Mouse (Mus musculus): ENCODE results near the gene Gprc5a.

Gene Gprc5a

DNA sequence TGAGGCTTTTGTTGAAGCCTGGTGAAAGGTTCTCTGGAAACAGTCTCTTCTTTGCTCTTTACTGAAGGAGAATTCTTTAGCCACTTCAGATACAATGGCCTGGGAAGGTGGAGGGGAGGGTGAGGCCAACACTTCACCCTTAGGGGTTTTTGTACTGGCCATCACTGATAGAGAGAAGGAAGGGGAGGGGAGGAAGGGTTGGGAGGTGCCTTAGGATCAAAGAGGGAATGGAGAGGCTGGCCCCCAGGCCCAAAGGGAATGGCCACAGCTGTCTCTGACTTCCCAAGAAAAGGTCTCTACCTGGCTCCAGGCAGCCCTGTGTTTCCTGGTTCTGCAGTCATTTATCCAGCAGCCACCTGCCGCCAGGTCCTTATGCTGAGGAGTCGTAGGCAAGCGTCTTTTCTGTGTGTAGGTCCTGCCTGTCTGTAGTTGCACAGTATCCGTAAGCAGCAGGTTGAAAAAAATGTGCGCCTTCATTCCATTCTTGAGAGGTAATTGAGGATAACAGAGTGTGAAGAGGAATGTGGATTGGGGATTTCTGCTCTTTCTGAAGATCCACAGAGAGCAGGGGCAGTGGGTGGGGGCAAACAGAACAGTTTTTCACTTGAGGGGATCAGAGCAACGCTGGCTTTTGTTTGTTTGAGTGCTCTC is 1.5 kb downstream of the Gprc5a start:
- in situ Hi-C loops (cut with MboI; ENCODE audit: low pct_unique_long_range_greater_than_20kb in 1 of 2, low sequenced_read_pairs in 2 of 2, unreplicated experiment in 1 of 2) = no loop called here

DNA sequence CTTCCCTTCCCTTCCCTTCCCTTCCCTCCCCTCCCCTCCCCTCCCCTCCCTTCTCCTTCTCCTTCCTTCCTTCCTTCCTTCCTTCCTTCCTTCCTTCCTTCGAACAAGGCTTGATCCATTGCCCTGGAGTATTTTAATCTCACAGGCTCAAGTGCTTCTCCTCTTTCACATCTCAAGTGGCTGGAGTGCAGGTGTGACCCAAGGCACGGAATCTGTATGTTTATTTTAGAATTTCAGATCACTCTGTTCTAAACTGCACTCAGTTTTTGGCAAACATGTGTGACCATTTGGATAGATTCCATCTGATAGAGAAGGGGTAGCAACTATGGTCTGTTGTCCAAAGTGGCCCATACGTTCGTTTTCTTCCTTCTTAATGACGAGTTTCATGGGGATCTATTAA is 2.8 kb downstream of the Gprc5a start:
- in situ Hi-C loops (cut with MboI; ENCODE audit: low pct_unique_long_range_greater_than_20kb in 1 of 2, low sequenced_read_pairs in 2 of 2, unreplicated experiment in 1 of 2) = no loop called here

DNA sequence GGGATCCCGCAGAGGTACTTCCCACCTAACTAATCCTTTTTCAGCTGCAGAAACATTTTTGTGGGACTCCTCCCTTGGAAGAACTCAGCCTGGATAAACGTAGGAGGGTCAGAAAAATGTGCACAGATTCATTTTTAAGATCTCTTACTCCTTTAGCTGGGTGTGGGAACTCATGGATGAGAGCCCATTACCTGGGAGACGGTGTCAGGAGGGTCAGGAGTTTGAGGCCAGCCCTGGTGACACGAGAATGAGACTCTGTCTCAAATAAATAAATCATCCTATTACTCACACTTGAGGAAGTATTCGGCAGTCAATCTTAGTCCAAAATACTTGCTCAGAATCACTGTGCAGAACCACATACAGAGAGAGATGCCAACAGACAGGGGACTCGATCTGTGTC is 4.4 kb downstream of the Gprc5a start:
- in situ Hi-C loops (cut with MboI; ENCODE audit: low pct_unique_long_range_greater_than_20kb in 1 of 2, low sequenced_read_pairs in 2 of 2, unreplicated experiment in 1 of 2) = loop anchor here (5.0 to 10.0 kb wide), 2 partner anchors 33 to 45 kb away; no protein-coding TSS in a partner anchor

DNA sequence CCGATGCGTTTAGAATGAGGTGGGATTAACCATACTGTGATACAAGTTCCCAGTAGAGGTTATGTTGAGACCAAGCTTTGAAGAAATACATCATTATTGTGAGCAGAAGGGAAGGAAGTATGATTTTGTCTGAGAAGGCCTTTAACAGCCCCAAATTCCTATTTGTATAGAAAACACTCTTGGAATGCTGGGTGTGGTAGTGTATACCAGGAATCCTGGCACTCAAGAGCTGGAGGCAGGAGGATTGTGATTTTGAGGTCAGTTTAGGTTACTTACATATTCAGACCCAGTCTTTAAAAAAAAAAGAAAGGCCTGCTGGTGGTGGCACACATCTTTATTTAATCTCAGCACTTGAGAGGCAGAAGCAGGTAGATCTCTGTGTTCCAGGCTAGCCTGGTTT is 4.9 kb downstream of the Gprc5a start:
- in situ Hi-C loops (cut with MboI; ENCODE audit: low pct_unique_long_range_greater_than_20kb in 1 of 2, low sequenced_read_pairs in 2 of 2, unreplicated experiment in 1 of 2) = loop anchor here (5.0 to 10.0 kb wide), 2 partner anchors 33 to 46 kb away; no protein-coding TSS in a partner anchor

DNA sequence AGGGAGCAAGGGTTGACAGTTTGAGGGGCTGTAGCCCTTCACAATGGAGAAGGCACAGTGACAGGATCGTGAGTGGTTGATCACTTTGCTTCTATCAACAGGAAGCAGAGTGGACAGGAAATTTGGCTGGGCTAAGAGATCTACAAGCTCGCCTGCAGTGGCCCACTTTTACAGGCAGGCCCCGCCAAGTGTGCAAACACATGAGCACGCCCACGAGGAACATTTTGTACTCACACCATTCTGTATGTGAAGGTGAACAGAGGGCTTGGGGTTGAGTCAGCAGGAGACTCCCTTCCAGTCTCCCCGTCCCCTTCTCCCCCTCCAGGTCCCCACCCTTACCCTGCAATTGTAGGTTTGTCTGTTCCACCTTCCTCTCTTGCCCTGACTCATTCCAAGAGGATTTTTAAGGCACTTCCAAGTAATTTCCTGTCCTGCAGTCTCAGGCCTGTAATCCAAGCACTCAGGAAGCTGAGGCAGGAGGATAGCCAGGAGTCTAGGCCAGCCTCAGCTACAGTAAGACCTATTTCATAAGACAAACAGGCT is 9.0 kb downstream of the Gprc5a start:
- in situ Hi-C loops (cut with MboI; ENCODE audit: low pct_unique_long_range_greater_than_20kb in 1 of 2, low sequenced_read_pairs in 2 of 2, unreplicated experiment in 1 of 2) = loop anchor here (5.0 to 10.0 kb wide), 2 partner anchors 37 to 50 kb away; no protein-coding TSS in a partner anchor

DNA sequence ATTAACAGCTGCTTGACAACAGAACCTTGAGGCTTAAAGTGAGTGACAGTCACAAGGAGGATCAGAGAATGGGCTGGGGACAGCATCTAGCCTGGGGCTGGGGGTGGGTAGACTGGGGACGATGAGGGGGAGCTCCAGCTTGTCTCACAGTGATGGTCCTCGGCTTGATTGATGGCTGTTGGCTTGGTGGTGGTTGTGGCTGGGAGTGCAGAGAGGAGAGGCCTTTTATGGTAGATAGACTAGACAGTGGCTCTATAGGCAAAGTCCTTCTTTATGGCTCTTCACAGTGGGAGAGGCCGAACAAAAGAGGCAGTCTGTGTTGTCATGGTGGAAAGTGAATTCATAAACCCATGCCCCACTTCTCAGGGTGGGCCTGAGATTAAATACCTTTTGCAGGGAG is 10.8 kb downstream of the Gprc5a start:
- in situ Hi-C loops (cut with MboI; ENCODE audit: low pct_unique_long_range_greater_than_20kb in 1 of 2, low sequenced_read_pairs in 2 of 2, unreplicated experiment in 1 of 2) = loop anchor here in 1 of 2 experiments (10.0 kb wide), 1 partner anchor 51 kb away; no protein-coding TSS in a partner anchor

DNA sequence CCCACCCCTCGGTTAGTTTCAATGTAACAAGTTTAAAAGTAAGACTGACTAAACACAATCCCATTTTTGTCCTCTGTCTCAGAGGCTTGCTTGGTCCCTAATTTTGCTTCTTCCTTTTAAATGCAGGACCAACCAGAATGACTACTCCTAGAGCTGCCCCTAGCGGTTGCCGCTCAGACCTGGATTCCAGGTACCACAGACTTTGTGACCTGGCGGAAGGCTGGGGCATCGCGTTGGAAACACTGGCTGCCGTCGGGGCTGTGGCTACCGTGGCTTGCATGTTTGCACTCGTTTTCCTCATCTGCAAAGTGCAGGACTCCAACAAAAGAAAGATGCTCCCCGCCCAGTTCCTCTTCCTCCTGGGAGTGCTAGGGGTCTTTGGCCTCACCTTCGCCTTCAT is 13.0 kb downstream of the Gprc5a start:
- in situ Hi-C loops (cut with MboI; ENCODE audit: low pct_unique_long_range_greater_than_20kb in 1 of 2, low sequenced_read_pairs in 2 of 2, unreplicated experiment in 1 of 2) = loop anchor here in 1 of 2 experiments (10.0 kb wide), 1 partner anchor 54 kb away; no protein-coding TSS in a partner anchor

DNA sequence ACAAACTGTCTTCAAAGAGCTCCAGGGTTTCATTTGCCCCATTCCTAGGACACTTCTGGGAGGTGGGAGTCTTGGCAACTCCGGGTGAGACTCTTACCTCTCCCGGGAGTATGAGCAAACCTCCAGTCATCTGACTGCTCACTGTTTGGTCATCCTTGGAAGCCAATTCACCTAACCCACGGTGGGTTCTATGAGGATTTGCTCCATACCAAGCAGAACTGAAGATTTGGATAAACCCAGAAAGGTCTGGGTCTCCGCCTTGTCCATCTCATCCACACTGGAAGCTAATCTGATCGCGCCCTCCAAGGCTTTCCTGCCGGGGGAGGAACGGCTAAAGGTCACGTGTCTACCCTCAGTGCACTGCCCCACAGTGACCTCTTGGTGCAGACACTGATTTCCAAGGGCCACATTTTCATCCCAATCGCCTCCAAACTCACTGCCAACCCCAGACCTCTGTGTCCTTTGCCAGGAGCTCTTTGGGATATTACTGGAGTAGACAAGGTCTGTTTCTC is 18.6 kb downstream of the Gprc5a start:
- in situ Hi-C loops (cut with MboI; ENCODE audit: low pct_unique_long_range_greater_than_20kb in 1 of 2, low sequenced_read_pairs in 2 of 2, unreplicated experiment in 1 of 2) = no loop called here

DNA sequence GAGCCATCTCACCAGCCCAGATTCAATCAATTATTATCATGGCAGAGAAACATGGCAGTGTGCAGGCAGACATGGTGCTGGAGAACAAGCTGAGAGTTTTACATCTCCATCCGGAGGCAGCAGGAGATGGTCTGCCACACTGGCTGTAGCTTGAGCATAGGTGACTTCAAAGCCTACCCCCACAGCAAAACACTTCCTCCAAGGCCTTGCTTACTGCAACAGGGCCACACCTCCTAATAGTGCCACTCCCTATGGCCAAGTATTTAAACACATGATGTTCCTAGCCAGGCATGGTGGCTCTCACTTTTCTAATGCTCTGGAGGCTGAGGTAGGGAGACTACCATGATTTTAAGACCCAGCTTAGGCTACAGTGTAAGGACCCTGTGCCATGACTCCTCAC is 20.3 kb downstream of the Gprc5a start:
- in situ Hi-C loops (cut with MboI; ENCODE audit: low pct_unique_long_range_greater_than_20kb in 1 of 2, low sequenced_read_pairs in 2 of 2, unreplicated experiment in 1 of 2) = loop anchor here in 1 of 2 experiments (5.0 kb wide), 1 partner anchor 62 kb away; no protein-coding TSS in a partner anchor

DNA sequence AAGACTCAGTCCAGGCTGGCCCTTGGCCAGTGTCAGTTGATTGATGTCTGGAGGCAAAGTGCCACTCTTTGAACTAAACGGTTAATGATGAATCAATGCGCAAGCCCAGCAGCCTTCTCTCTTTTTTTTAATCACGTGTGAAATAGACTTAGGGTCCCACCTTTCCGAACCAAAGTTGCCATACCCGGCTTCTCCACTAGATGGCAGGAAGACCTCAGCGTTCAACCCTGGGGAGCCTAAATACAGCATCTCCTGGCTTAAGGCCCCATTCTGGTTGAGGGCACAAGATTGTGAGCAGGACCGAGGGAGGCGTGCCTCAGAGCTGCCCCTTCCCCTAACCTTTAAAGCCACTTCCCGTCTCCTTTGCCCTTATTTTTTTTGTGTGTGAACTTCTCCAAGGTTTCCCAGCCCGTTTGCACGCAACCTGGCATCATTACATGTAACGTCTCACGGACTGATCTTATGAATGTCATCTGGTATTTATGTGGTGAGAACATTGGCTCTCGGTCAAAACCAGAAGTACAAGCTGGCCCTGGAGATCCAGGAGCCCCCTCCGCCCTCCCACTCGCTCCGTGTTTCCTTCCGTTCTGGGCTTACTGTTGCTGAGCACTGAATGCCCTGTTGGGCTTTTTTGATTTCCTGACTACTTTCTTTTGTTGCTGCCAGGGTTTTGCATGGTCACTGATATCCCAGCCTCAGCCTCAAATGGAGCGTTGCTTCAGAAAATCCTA is 22.4 kb downstream of the Gprc5a start:
- in situ Hi-C loops (cut with MboI; ENCODE audit: low pct_unique_long_range_greater_than_20kb in 1 of 2, low sequenced_read_pairs in 2 of 2, unreplicated experiment in 1 of 2) = loop anchor here in 1 of 2 experiments (5.0 kb wide), 1 partner anchor 59 kb away; no protein-coding TSS in a partner anchor

DNA sequence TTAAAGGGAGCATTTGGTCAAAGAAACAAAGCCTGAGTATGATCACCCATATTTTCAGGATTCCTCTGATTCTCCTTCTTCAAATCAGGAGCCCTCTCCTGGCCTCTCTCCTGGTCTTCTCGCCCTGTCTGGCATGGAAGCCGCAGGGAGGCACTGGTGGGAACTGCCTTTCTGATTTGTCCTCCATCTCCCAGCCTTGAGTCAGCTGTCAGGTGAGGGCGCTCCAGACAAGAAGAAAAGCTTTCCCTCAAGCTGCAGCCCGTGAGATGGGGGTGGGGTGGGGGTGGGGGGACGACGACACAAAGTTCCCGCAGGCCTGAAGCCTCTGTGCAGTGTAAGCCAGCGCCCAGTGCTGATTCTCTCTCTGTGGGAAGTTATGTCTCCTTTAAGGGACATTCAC is 24.3 kb downstream of the Gprc5a start:
- in situ Hi-C loops (cut with MboI; ENCODE audit: low pct_unique_long_range_greater_than_20kb in 1 of 2, low sequenced_read_pairs in 2 of 2, unreplicated experiment in 1 of 2) = loop anchor here (5.0 to 10.0 kb wide), 2 partner anchors 58 to 285 kb away; no protein-coding TSS in a partner anchor

DNA sequence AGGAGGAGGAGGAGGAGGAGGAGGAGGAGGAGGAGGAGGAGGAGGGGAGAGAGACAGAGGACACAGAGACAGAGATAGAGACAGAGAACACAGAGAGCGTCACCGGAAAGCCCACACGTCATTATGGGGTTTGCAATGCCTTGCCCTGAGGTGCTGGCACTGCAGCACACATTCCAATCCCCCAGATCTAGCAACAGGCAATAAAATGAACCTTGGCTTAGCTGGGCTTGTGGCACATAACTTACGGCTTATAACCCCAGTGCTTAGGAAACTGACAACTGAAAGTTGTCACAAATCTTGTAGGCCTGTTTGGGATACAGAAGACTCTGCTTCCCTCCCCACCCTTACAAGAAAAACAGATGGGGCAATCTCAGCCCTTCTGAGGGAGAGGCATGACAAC is 25.2 kb downstream of the Gprc5a start:
- in situ Hi-C loops (cut with MboI; ENCODE audit: low pct_unique_long_range_greater_than_20kb in 1 of 2, low sequenced_read_pairs in 2 of 2, unreplicated experiment in 1 of 2) = loop anchor here in 1 of 2 experiments (10.0 kb wide), 1 partner anchor 284 kb away; no protein-coding TSS in a partner anchor

DNA sequence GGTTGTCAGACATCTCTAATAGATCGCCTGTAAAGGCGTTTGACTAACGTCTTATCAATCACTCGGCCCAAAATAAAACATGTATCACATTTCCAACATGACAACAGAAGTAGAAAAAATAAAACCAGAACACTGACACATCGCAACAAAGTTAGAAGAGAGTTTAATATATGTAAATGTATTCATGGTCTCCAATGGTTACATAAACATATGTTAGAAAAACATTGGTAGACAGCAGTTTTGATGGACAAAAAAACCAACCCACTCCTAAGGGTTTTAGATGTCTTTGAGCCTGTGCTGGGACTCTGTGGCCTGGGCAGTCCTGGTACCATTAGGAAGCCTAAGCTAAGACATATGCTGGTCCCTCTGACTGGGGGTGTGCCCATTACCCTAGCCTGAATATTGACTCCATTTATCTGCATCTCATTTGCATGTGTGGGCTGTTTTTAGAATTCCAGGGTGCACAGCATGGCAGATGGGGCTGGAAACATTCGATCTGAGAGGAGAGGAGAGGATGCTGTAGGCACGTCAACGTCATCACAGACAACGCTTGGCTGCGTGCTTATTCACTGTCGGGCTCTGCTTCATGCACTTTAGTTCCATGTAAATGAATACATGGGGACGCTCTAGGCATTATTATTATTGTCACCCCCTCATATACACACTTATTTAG is 27.5 kb downstream of the Gprc5a start:
- in situ Hi-C loops (cut with MboI; ENCODE audit: low pct_unique_long_range_greater_than_20kb in 1 of 2, low sequenced_read_pairs in 2 of 2, unreplicated experiment in 1 of 2) = loop anchor here in 1 of 2 experiments (10.0 kb wide), 1 partner anchor 282 kb away; no protein-coding TSS in a partner anchor

DNA sequence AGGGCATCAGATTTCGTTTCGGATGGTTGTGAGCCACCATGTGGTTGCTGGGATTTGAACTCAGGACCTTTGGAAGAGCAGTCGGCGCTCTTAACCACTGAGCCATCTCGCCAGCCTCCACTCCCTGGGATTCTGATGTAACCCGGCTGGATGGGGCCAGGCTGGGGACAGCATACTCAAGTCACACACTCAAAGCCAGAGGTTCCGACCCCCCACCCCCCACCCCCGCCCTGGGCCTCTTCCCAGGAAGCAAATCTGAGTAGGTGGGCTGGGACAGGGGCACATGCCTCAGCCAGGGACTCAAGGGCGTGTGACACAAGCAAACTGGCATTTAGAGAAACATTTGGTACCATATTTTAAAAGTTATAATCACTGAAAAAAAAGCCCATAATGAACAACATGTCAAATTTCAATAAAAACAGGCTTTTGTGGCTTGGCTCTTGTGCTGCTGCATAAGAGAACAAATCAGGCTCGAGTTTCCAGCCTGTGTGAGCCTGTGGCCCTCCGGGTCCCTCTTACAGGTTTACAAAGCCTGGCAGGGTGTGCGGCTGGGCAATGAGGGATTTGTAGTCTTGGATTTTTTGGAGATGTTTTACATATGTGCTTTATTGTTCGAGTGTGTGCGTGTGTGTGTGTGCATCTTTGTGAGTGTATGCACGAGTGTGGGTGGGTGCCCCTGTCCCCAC is 35.5 kb downstream of the Gprc5a start:
- in situ Hi-C loops (cut with MboI; ENCODE audit: low pct_unique_long_range_greater_than_20kb in 1 of 2, low sequenced_read_pairs in 2 of 2, unreplicated experiment in 1 of 2) = no loop called here

DNA sequence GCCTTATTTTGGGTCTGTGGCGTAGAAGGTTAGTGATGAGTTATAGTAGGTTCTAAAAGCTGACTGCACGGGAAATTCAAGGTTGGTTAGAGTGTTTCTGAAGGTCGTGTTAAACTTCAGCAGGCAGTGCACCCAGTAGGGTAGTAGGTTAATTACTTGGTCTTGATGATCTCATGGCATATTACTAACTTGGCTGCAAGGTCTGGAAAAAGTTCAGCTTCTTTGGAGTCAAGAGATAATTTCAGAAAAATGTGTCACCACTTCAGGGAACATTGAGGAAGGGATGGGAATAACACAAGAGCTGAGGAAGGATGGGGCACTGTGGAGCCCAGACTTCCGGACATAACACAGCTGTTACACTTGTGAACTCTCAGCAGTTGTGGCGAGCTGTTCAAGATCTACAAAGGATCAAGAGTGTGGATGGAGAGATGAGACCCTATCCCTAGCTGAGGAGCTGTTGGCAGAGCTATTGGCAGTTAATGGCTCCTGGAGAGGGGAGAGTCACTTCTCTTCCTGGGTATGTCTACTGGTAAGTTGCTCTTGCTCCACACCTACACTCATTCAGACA is 37.4 kb downstream of the Gprc5a start:
- in situ Hi-C loops (cut with MboI; ENCODE audit: low pct_unique_long_range_greater_than_20kb in 1 of 2, low sequenced_read_pairs in 2 of 2, unreplicated experiment in 1 of 2) = no loop called here

DNA sequence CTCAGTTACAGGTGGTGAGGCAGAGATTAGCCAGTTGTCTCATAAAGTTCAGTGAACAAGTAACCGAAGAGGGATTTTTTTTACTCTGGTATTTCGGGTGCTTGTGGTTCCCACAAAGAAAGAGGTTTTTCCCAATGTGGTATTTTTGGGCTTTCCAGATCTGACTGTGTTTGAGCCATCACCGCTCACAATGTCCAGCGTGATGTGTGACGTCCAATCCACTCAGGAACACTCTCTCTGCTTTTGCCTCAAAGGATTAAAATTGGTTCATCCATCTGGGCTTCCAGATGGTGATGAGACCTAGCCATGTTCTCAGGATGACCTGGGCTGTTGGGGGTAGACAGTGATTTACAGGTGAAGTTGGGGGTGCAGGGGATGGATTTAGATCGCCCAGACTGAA is 41.6 kb downstream of the Gprc5a start:
- in situ Hi-C loops (cut with MboI; ENCODE audit: low pct_unique_long_range_greater_than_20kb in 1 of 2, low sequenced_read_pairs in 2 of 2, unreplicated experiment in 1 of 2) = no loop called here

DNA sequence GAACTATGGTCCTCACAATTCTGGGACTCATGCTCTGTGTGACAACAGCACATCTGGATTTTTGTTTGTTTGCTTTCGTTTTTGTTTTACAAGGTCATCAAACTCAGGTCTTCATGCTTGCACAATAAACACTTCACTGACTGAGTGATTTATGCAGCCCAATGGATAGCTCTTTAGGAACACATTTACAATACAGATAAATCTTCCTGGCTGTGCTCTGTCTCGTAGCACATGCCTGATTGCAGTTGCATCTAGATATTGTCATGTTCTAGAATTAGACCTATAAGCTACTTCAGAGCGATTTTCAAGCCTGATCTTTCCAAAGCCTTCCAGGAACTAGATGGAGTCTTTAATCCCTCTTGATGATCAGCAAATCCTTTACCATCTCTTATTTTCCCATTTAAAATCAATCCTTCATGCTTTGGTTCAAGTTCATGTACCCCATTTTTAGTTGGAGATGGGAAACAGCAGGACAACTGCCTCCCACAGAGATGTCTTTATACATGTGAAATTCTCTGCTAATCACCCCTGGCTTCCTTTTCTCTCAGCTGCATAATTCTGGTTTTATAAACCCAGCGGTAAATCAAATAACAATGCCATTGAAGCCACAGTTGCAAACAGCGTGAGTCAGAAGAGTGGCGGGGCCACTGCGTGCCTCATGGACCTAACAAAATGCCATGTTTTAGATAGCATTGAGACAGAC is 47.1 kb downstream of the Gprc5a start:
- in situ Hi-C loops (cut with MboI; ENCODE audit: low pct_unique_long_range_greater_than_20kb in 1 of 2, low sequenced_read_pairs in 2 of 2, unreplicated experiment in 1 of 2) = no loop called here
